Mouse (Mus musculus) erythroblast, embryonic 14.5 days (primary cell): Measurements from ENCODE around the gene Spag6.

ENCODE experiments used
- GATA1 ChIP-seq: IDR thresholded peaks from 2 replicates; pipeline ENCODE4 v1.6.1; 2012; ENCODE audit warnings: low read length, inconsistent platforms, mixed read lengths
- TAL1 ChIP-seq: IDR thresholded peaks from 3 replicates; pipeline ENCODE4 v1.6.1; 2012; ENCODE audit warnings: low read length, inconsistent platforms, mixed read lengths

DNA sequence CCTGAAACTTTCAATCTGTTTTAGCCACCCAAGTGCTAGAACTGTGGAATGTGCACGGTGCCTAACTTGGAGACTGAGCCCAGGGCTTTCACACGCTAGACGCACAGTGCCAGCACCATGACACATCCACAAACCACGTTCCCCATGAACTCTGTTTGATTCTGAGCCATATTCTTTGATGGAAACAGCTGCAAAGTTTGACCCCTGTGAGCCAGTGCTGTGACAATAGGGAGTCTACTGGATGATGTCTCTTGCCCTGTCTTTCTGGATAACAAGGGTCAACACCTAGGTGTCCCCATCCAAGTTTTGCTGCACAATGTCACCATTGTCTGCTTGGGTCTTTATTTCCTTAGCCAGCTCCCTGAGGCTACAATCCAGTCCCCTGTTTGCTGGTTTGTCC is 100.4 kb downstream of the Spag6 start:
- TF ChIP-seq TAL1 = no peak
- TF ChIP-seq GATA1 = no peak
